In genomic region chr1:193769546-193769945, GRCm38 (mm10) we compare ENCODE assay signal across 25 mouse cellular contexts.
DNase-seq lines count a peak whose midpoint lies in the region; ATAC-seq and TF ChIP-seq lines count a peak whose summit lies in the region.
"Had no signal": no experiment of that assay in that cellular context is flagged by ENCODE, and none has a peak within 500 bp of the region (broad histone marks: within the 10 kb centered on the region; RNA-seq: fewer than 3 reads in every experiment).

No protein-coding gene starts in this region.

- 0 out of 2 replicates have a peak overlapping the region, but pooled peaks have one; percentile 29 for H3K27ac ChIP-seq in left cerebral cortex, adult 2 months
- H3K27ac ChIP-seq: forebrain, embryonic 10.5 days; forebrain, embryonic 13.5 days; heart, adult 2 months; heart, embryonic 10.5 days; heart, embryonic 13.5 days; hindbrain, embryonic 12.5 days; hindbrain, embryonic 15.5 days had no signal

- TF ChIP-seq CTCF in left cerebral cortex, adult 2 months (IDR thresholded peaks at IDR 0.05) = no peak

- no peak for DNase-seq in frontal cortex, postnatal 25 days (ENCODE audit: low spot score in 2 of 2)
- DNase-seq in layer of hippocampus, adult 11-12 months (ENCODE audit: low spot score) = peak; percentile 15
- no peak for DNase-seq in layer of hippocampus, adult 9-10 months (ENCODE audit: low spot score)
- DNase-seq in left cerebral cortex, adult 2 months (ENCODE audit: extremely low spot score in 1 of 2, low spot score in 2 of 2) = no peak
- DNase-seq in left cerebral cortex, postnatal 10 days (ENCODE audit: extremely low spot score in 1 of 2, low spot score in 2 of 2) = no peak
- peak; percentile 67 for DNase-seq in brain, adult 2 months (ENCODE audit: low read depth, low spot score)
- DNase-seq: adrenal gland, postnatal 10 days; adrenal gland, postnatal 36 days; B cell, adult 2 months; cerebellum, adult 11 months; cerebellum, adult 8-10 months; cerebellum, postnatal 14 days; gastrocnemius, postnatal 10 days; gastrocnemius, postnatal 36 days; heart, adult 2 months; heart, postnatal 14 days had no signal

- intact Hi-C loops in left cerebral cortex, adult 2 months (cut with DNase I) = no loop called here
- intact Hi-C loops in left cerebral cortex, postnatal 10 days (cut with DNase I) = no loop called here

- peak; percentile 82 for ATAC-seq in frontal cortex, adult (ENCODE audit: low TSS enrichment)
- ATAC-seq: forebrain, embryonic 13.5 days; forebrain, embryonic 16.5 days; Patski had no signal

- no peak overlapping the region for H3K4me3 ChIP-seq in left cerebral cortex, adult 2 months
- H3K4me3 ChIP-seq: forebrain, embryonic 10.5 days; forebrain, embryonic 13.5 days; heart, adult 2 months; heart, embryonic 10.5 days; heart, embryonic 13.5 days; hindbrain, embryonic 12.5 days; hindbrain, embryonic 15.5 days had no signal

Comparison
In these comparisons a context has a peak if more than half of its experiments do, and no peak if none do; other contexts are left out.
1. DNase-seq: peak in layer of hippocampus, adult 11-12 months (single experiment) and brain, adult 2 months (single experiment); none in frontal cortex, postnatal 25 days (0 of 2), layer of hippocampus, adult 9-10 months (single experiment), left cerebral cortex, adult 2 months (0 of 2) and left cerebral cortex, postnatal 10 days (0 of 2).